Mouse (Mus musculus) neural tube, embryonic 11.5 days (tissue): Measurements from ENCODE around the gene Ddah2. TPM values are rescaled to one million over a fixed set of nuclear protein-coding genes. Genes with fewer than 3 reads are reported as not detected.

Experiments used
- ATAC-seq: fragments of 200-750 bp; cut with Nextera tagmentation; 2 replicates; pipeline ENCODE4 v1.8.0; 2017; ENCODE audit warnings: moderate number of reproducible peaks, mild to moderate bottlenecking, moderate TSS enrichment, moderate library complexity; ENCODE audit not compliant: insufficient read depth, low FRiP score, low TSS enrichment
- DNase-seq: peaks from one replicate; pipeline ENCODE4 v3.0.0-alpha.2; 2015; ENCODE audit warnings: low spot score
- H3K27ac ChIP-seq: fragments of 300-500 bp; sonication (generic); 2 replicates; pipeline ENCODE4 v1.5.1; 2014; ENCODE audit warnings: low read depth, mild to moderate bottlenecking, low read length
- H3K27me3 ChIP-seq: fragments of 300-500 bp; sonication (generic); 2 replicates; pipeline ENCODE4 v1.6.1; 2014; ENCODE audit warnings: mild to moderate bottlenecking, low read length, mixed read lengths; ENCODE audit not compliant: control insufficient read depth, insufficient read depth
- H3K36me3 ChIP-seq: fragments of 300-500 bp; sonication (generic); 2 replicates; pipeline ENCODE4 v1.6.1; 2014; ENCODE audit warnings: mild to moderate bottlenecking, low read length, moderate library complexity, mixed read lengths; ENCODE audit not compliant: control insufficient read depth, insufficient read depth
- H3K4me1 ChIP-seq: fragments of 300-500 bp; sonication (generic); 2 replicates; pipeline ENCODE4 v1.6.1; 2014; ENCODE audit warnings: low read length, mixed read lengths; ENCODE audit not compliant: control insufficient read depth, insufficient read depth
- H3K4me2 ChIP-seq: fragments of 300-500 bp; sonication (generic); 2 replicates; pipeline ENCODE4 v1.6.1; 2014; ENCODE audit warnings: low read depth, mild to moderate bottlenecking, moderate library complexity
- H3K4me3 ChIP-seq: fragments of 300-500 bp; sonication (generic); 2 replicates; pipeline ENCODE4 v1.5.1; 2014; ENCODE audit warnings: low read depth, low read length
- H3K9ac ChIP-seq: fragments of 300-500 bp; sonication (generic); 2 replicates; pipeline ENCODE4 v1.6.1; 2014; ENCODE audit warnings: mild to moderate bottlenecking, low read length
- H3K9me3 ChIP-seq: fragments of 300-500 bp; sonication (generic); 2 replicates; pipeline ENCODE4 v1.6.1; 2016; ENCODE audit warnings: low read length; ENCODE audit not compliant: control insufficient read depth
- whole genome bisulfite sequencing: fragments of 180-500 bp; shearing (Covaris S2); extraction: QIAGEN DNeasy Blood & Tissue Kit; methylation state at CpG from one replicate; pipeline ENCODE4 v1.1.7; 2014; 5-methylcytosine and 5-hydroxymethylcytosine counted together
- polyA plus RNA-seq: library from polyadenylated mRNA; unstranded; fragments of >200 nt; fragmentation: Nextera tagmentation; extraction: Ambion mirVana; gene quantifications from 2 replicates; pipeline ENCODE4 v1.2.1, GENCODE M21; 2014

Ddah2 gene
- polyA plus RNA-seq, 1 experiment from 2014 or later: 659 TPM

GRCm38 (mm10) chr17:35017706-35018030, 41.2 kb upstream of the Ddah2 start:
- H3K4me2 ChIP-seq: no peak overlapping the region
- 77% methylated on average over 14 of the region's 14 CpGs for WGBS
- H3K4me3 ChIP-seq: no peak overlapping the region
- ATAC-seq (no peak), DNase-seq (no peak)
- no peaks in the 10 kb centered on the region for H3K4me1 ChIP-seq
- no peak overlapping the region for H3K27ac ChIP-seq
- peaks cover 23% of the 10 kb centered on the region for H3K36me3 ChIP-seq
- no peak overlapping the region for H3K9ac ChIP-seq
- H3K9me3 ChIP-seq: no peaks in the 10 kb centered on the region
- H3K27me3 ChIP-seq: no peaks in the 10 kb centered on the region

- ATAC-seq (no peak), DNase-seq (no peak)
- H3K9ac ChIP-seq: no peak overlapping the region
- H3K27ac ChIP-seq: no peak overlapping the region
- H3K4me1 ChIP-seq: no peaks in the 10 kb centered on the region
- H3K4me3 ChIP-seq: no peak overlapping the region
- H3K4me2 ChIP-seq: no peak overlapping the region
- H3K27me3 ChIP-seq: no peaks in the 10 kb centered on the region
- H3K36me3 ChIP-seq: peaks cover 21% of the 10 kb centered on the region
- H3K9me3 ChIP-seq: no peaks in the 10 kb centered on the region
- WGBS: 80% methylated on average over 3 of the region's 3 CpGs
Measured at GRCm38 (mm10) chr17:35018171-35018570, 40.7 kb upstream of the Ddah2 start.

- DNase-seq (no peak), ATAC-seq (no peak)
- Histone ChIP-seq H3K9me3 (no peaks in the 10 kb centered on the region), H3K36me3 (peaks cover 9% of the 10 kb centered on the region), H3K4me1 (no peaks in the 10 kb centered on the region), H3K4me2 (no peak overlapping the region), H3K27me3 (no peaks in the 10 kb centered on the region), H3K27ac (no peak overlapping the region), H3K9ac (no peak overlapping the region), H3K4me3 (no peak overlapping the region)
- WGBS: 78% methylated on average over 11 of the region's 11 CpGs
Measured at GRCm38 (mm10) chr17:35019894-35020293, 38.9 kb upstream of the Ddah2 start.

GRCm38 (mm10) chr17:35020551-35020950, 38.3 kb upstream of the Ddah2 start:
- DNase-seq (no peak), ATAC-seq (no peak)
- H3K4me1 ChIP-seq: no peaks in the 10 kb centered on the region
- H3K36me3 ChIP-seq: peaks cover 3% of the 10 kb centered on the region
- no peak overlapping the region for H3K4me2 ChIP-seq
- no peaks in the 10 kb centered on the region for H3K9me3 ChIP-seq
- H3K27ac ChIP-seq: no peak overlapping the region
- 87% methylated on average over 8 of the region's 8 CpGs for WGBS
- H3K4me3 ChIP-seq: no peak overlapping the region
- H3K27me3 ChIP-seq: no peaks in the 10 kb centered on the region
- H3K9ac ChIP-seq: no peak overlapping the region

- DNase-seq: peak; percentile 92
- 14% methylated on average over 17 of the region's 17 CpGs for WGBS
- no peaks in the 10 kb centered on the region for H3K4me1 ChIP-seq
- peak overlapping the region; percentile 24; the same call in 1 of the 2 replicates for H3K9ac ChIP-seq
- ATAC-seq: peak; percentile 51; the same call in 1 of the 2 replicates
- no peaks in the 10 kb centered on the region for H3K9me3 ChIP-seq
- H3K27ac ChIP-seq: no peak overlapping the region
- no peak overlapping the region for H3K4me2 ChIP-seq
- H3K27me3 ChIP-seq: no peaks in the 10 kb centered on the region
- no peaks in the 10 kb centered on the region for H3K36me3 ChIP-seq
- no peak overlapping the region for H3K4me3 ChIP-seq
Measured at GRCm38 (mm10) chr17:35021163-35021808, 37.5 kb upstream of the Ddah2 start.

GRCm38 (mm10) chr17:35021842-35022477, 36.9 kb upstream of the Ddah2 start:
- H3K27ac ChIP-seq: no peak overlapping the region
- H3K4me1 ChIP-seq: no peaks in the 10 kb centered on the region
- H3K36me3 ChIP-seq: no peaks in the 10 kb centered on the region
- no peak for ATAC-seq
- no peak overlapping the region for H3K9ac ChIP-seq
- H3K4me2 ChIP-seq: no peak overlapping the region
- no peaks in the 10 kb centered on the region for H3K9me3 ChIP-seq
- DNase-seq: no peak
- no peak overlapping the region for H3K4me3 ChIP-seq
- WGBS: 74% methylated on average over 6 of the region's 6 CpGs
- H3K27me3 ChIP-seq: no peaks in the 10 kb centered on the region

GRCm38 (mm10) chr17:35022541-35023060, 36.2 kb upstream of the Ddah2 start:
- Histone ChIP-seq H3K9ac (no peak overlapping the region), H3K36me3 (no peaks in the 10 kb centered on the region), H3K27ac (no peak overlapping the region), H3K4me3 (no peak overlapping the region), H3K27me3 (no peaks in the 10 kb centered on the region), H3K9me3 (no peaks in the 10 kb centered on the region), H3K4me2 (no peak overlapping the region), H3K4me1 (no peaks in the 10 kb centered on the region)
- 94% methylated on average over 8 of the region's 8 CpGs for WGBS
- DNase-seq (no peak), ATAC-seq (no peak)

GRCm38 (mm10) chr17:35023221-35023620, 35.6 kb upstream of the Ddah2 start:
- Histone ChIP-seq H3K4me3 (no peak overlapping the region), H3K4me1 (0 out of 2 replicates have a peak, but pooled peaks cover 2% of the 10 kb centered on the region)
- ATAC-seq: no peak

GRCm38 (mm10) chr17:35023756-35024155, 35.1 kb upstream of the Ddah2 start:
- WGBS: 88% methylated on average over 4 of the region's 4 CpGs
- Histone ChIP-seq H3K9ac (no peak overlapping the region; the same call in 1 of the 2 replicates), H3K4me2 (no peak overlapping the region), H3K9me3 (no peaks in the 10 kb centered on the region), H3K27me3 (no peaks in the 10 kb centered on the region), H3K4me1 (0 out of 2 replicates have a peak, but pooled peaks cover 2% of the 10 kb centered on the region), H3K4me3 (no peak overlapping the region), H3K27ac (no peak overlapping the region), H3K36me3 (no peaks in the 10 kb centered on the region)
- DNase-seq (no peak), ATAC-seq (no peak)

More at GRCm38 (mm10) chr17:35023221-35023620, 35.6 kb upstream of the Ddah2 start:
- H3K27me3 ChIP-seq: no peaks in the 10 kb centered on the region
- no peaks in the 10 kb centered on the region for H3K36me3 ChIP-seq
- no peak overlapping the region for H3K27ac ChIP-seq
- no peak overlapping the region for H3K9ac ChIP-seq
- WGBS: 84% methylated on average over 5 of the region's 5 CpGs
- H3K9me3 ChIP-seq: no peaks in the 10 kb centered on the region
- H3K4me2 ChIP-seq: no peak overlapping the region
- no peak for DNase-seq
